Mouse (Mus musculus): Measurements from ENCODE around the gene Atp6v0a4.

Gene Atp6v0a4

GRCm38 (mm10) chr6:38007459-38007858, 116.9 kb downstream of the Atp6v0a4 start:
- DNase-seq (ENCODE audit: low read depth, low spot score), result peak; percentile 17

Measured in c-Kit-negative CD71-positive TER-119-positive erythroid progenitor cells, embryonic 14.5 days (primary cell).